Mouse (Mus musculus): ENCODE measurements around the gene Plcg1. TPM values are rescaled to one million over a fixed set of nuclear protein-coding genes. Genes with fewer than 3 reads are reported as not detected.
A peak's percentile ranks its signal among the peaks of the same experiment; 100 is the strongest.

Plcg1 gene
- polyA plus RNA-seq, 1 experiment: 127 TPM

GRCm38 (mm10) chr2:160742161-160742609 lies 11.1 kb downstream of the Plcg1 start:
- no peak overlapping the region for H3K4me3 ChIP-seq (replicated peaks; ENCODE audit: extremely low read depth, low read depth, low read length)
- H3K4me1 ChIP-seq (ENCODE audit: control insufficient read depth, insufficient read depth, low read length): peaks cover 73% of the 10 kb centered on the region
- TF ChIP-seq POLR2A (IDR thresholded peaks at IDR 0.05; ENCODE audit: borderline replicate concordance, extremely low read depth, low read depth, low read length) (peak; percentile 13; the same call in 1 of the 2 replicates), CTCF (IDR thresholded peaks at IDR 0.05; ENCODE audit: insufficient read depth, low read length) (no peak)
- no peak for DNase-seq
- WGBS: 19% methylated on average over 1 of the region's 1 CpGs

- peaks cover 61% of the 10 kb centered on the region for H3K4me1 ChIP-seq (ENCODE audit: control insufficient read depth, insufficient read depth, low read length)
- WGBS: 48% methylated on average over 7 of the region's 7 CpGs
- no peak overlapping the region for H3K4me3 ChIP-seq (replicated peaks; ENCODE audit: extremely low read depth, low read depth, low read length)
- no peak for TF ChIP-seq POLR2A (IDR thresholded peaks at IDR 0.05; ENCODE audit: borderline replicate concordance, extremely low read depth, low read depth, low read length)
- peak; percentile 60 for TF ChIP-seq CTCF (IDR thresholded peaks at IDR 0.05; ENCODE audit: insufficient read depth, low read length)
- peak; percentile 65 for DNase-seq
These were observed 13.1 kb downstream of the Plcg1 start for GRCm38 (mm10) chr2:160744040-160744822.

GRCm38 (mm10) chr2:160744823-160745210 lies 13.7 kb downstream of the Plcg1 start:
- WGBS: 54% methylated on average over 5 of the region's 5 CpGs
- no peak for TF ChIP-seq CTCF (IDR thresholded peaks at IDR 0.05; ENCODE audit: insufficient read depth, low read length)
- no peak for TF ChIP-seq POLR2A (IDR thresholded peaks at IDR 0.05; ENCODE audit: borderline replicate concordance, extremely low read depth, low read depth, low read length)
- Histone ChIP-seq H3K4me1 (ENCODE audit: control insufficient read depth, insufficient read depth, low read length) (peaks cover 57% of the 10 kb centered on the region), H3K4me3 (replicated peaks; ENCODE audit: extremely low read depth, low read depth, low read length) (no peak overlapping the region)
- no peak for DNase-seq

GRCm38 (mm10) chr2:160745497-160745896 lies 14.4 kb downstream of the Plcg1 start:
- Histone ChIP-seq H3K4me1 (ENCODE audit: control insufficient read depth, insufficient read depth, low read length) (peaks cover 50% of the 10 kb centered on the region), H3K4me3 (replicated peaks; ENCODE audit: extremely low read depth, low read depth, low read length) (no peak overlapping the region)
- 56% methylated on average over 1 of the region's 1 CpGs for WGBS
- TF ChIP-seq CTCF (IDR thresholded peaks at IDR 0.05; ENCODE audit: insufficient read depth, low read length) (no peak), POLR2A (IDR thresholded peaks at IDR 0.05; ENCODE audit: borderline replicate concordance, extremely low read depth, low read depth, low read length) (no peak)
- no peak for DNase-seq

- H3K4me1 ChIP-seq (ENCODE audit: control insufficient read depth, insufficient read depth, low read length): peaks cover 39% of the 10 kb centered on the region
- WGBS: 84% methylated on average over 5 of the region's 5 CpGs
- no peak overlapping the region for H3K4me3 ChIP-seq (replicated peaks; ENCODE audit: extremely low read depth, low read depth, low read length)
- no peak for TF ChIP-seq CTCF (IDR thresholded peaks at IDR 0.05; ENCODE audit: insufficient read depth, low read length)
- no peak for TF ChIP-seq POLR2A (IDR thresholded peaks at IDR 0.05; ENCODE audit: borderline replicate concordance, extremely low read depth, low read depth, low read length)
- DNase-seq: no peak
These were observed 15.5 kb downstream of the Plcg1 start for GRCm38 (mm10) chr2:160746637-160747036.

- WGBS: 41% methylated on average over 10 of the region's 10 CpGs
- Histone ChIP-seq H3K4me3 (replicated peaks; ENCODE audit: extremely low read depth, low read depth, low read length) (no peak overlapping the region), H3K4me1 (ENCODE audit: control insufficient read depth, insufficient read depth, low read length) (peaks cover 38% of the 10 kb centered on the region)
- DNase-seq: no peak
- no peak for TF ChIP-seq CTCF (IDR thresholded peaks at IDR 0.05; ENCODE audit: insufficient read depth, low read length)
These were observed 16.0 kb downstream of the Plcg1 start for GRCm38 (mm10) chr2:160747075-160747474.

GRCm38 (mm10) chr2:160756583-160757203 lies 25.6 kb downstream of the Plcg1 start:
- DNase-seq: no peak
- WGBS: 69% methylated on average over 6 of the region's 6 CpGs
- H3K4me3 ChIP-seq (replicated peaks; ENCODE audit: extremely low read depth, low read depth, low read length): no peak overlapping the region
- TF ChIP-seq CTCF (IDR thresholded peaks at IDR 0.05; ENCODE audit: insufficient read depth, low read length) (no peak), POLR2A (IDR thresholded peaks at IDR 0.05; ENCODE audit: borderline replicate concordance, extremely low read depth, low read depth, low read length) (no peak)
- H3K4me1 ChIP-seq (ENCODE audit: control insufficient read depth, insufficient read depth, low read length): no peaks in the 10 kb centered on the region

- TF ChIP-seq CTCF (IDR thresholded peaks at IDR 0.05; ENCODE audit: insufficient read depth, low read length) (peak; percentile 66), POLR2A (IDR thresholded peaks at IDR 0.05; ENCODE audit: borderline replicate concordance, extremely low read depth, low read depth, low read length) (no peak)
- 84% methylated on average over 9 of the region's 9 CpGs for WGBS
- H3K4me1 ChIP-seq (ENCODE audit: control insufficient read depth, insufficient read depth, low read length): no peaks in the 10 kb centered on the region; the same call in 1 of the 2 replicates
- DNase-seq: no peak
- no peak overlapping the region for H3K4me3 ChIP-seq (replicated peaks; ENCODE audit: extremely low read depth, low read depth, low read length)
These were observed 29.5 kb downstream of the Plcg1 start for GRCm38 (mm10) chr2:160760433-160761184.

GRCm38 (mm10) chr2:160763816-160764215 lies 32.7 kb downstream of the Plcg1 start:
- no peak for DNase-seq
- WGBS: 44% methylated on average over 3 of the region's 3 CpGs
- TF ChIP-seq POLR2A (IDR thresholded peaks at IDR 0.05; ENCODE audit: borderline replicate concordance, extremely low read depth, low read depth, low read length): no peak
- no peak for TF ChIP-seq CTCF (IDR thresholded peaks at IDR 0.05; ENCODE audit: insufficient read depth, low read length)
- Histone ChIP-seq H3K4me1 (ENCODE audit: control insufficient read depth, insufficient read depth, low read length) (peaks cover 16% of the 10 kb centered on the region), H3K4me3 (replicated peaks; ENCODE audit: extremely low read depth, low read depth, low read length) (no peak overlapping the region)

Data from lung, adult 2 months (tissue).